Mouse (Mus musculus) olfactory bulb, adult 2 months (tissue): ENCODE measurements at regions not wholly inside any gene's neighbourhood (a gene's known extent, or its start where the extent isn't known, plus 50 kb on each side); places are given as distances from the start of the nearest gene placed in this dataset.

Source experiments
- CTCF ChIP-seq: fragments of 200-500 bp; IDR thresholded peaks from 2 replicates; pipeline ENCODE4 v1.5.1; 2012; ENCODE audit warnings: low read depth, mild to moderate bottlenecking, low read length, moderate library complexity; ENCODE audit not compliant: insufficient read depth
- POLR2A ChIP-seq: fragments of 200-500 bp; IDR thresholded peaks from 2 replicates; pipeline ENCODE4 v1.6.1; 2012; ENCODE audit warnings: mild to moderate bottlenecking, low read depth, low read length, moderate library complexity; ENCODE audit not compliant: insufficient read depth

GRCm38 (mm10) chr17:4380873-4381272, 613.3 kb upstream of the Arid1b start:
- TF ChIP-seq CTCF (no peak), POLR2A (no peak)
